Mouse (Mus musculus): ENCODE data around the gene Mlycd. TPM values are rescaled to one million over a fixed set of nuclear protein-coding genes. Genes with fewer than 3 reads are reported as not detected.

Mlycd gene
- total RNA-seq, 4 experiments from 2014 or later = 46.6 to 60.5 (median 54.6) TPM

DNA sequence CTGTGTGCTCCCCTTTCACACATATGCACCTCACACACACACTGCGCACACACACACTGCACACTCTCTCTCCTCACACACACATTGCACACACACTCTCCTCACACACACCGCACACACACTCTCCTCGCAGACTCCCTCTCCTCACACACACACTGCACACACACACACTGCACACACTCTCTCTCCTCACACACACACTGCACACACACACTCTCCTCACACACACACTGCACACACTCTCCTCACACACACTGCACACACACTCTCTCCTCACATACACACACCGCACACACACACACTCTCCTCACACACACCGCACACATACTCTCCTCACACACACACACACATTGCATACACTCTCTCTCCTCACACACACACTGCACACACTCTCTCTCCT, 10.0 kb downstream of the Mlycd start:
- no peak for DNase-seq

DNA sequence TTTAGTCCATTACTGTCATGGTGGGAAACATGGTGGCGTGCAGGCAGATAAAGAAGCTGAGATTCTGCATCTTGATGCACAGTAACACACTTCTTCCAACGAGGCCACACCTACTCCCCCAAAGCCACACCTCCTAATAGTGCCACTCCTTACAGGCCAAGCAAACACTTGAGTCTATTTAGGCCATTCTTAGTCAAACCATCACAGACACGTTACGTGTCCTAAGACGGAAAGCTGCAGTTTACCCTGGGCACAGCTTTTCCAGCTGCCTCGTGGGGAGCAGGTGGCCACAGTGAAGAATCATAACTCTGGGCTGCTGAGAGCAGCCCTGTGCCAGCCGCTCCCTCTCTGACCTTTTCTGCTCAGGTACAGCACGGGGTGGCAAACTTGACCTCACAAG, 13.6 kb downstream of the Mlycd start:
- DNase-seq = no peak

DNA sequence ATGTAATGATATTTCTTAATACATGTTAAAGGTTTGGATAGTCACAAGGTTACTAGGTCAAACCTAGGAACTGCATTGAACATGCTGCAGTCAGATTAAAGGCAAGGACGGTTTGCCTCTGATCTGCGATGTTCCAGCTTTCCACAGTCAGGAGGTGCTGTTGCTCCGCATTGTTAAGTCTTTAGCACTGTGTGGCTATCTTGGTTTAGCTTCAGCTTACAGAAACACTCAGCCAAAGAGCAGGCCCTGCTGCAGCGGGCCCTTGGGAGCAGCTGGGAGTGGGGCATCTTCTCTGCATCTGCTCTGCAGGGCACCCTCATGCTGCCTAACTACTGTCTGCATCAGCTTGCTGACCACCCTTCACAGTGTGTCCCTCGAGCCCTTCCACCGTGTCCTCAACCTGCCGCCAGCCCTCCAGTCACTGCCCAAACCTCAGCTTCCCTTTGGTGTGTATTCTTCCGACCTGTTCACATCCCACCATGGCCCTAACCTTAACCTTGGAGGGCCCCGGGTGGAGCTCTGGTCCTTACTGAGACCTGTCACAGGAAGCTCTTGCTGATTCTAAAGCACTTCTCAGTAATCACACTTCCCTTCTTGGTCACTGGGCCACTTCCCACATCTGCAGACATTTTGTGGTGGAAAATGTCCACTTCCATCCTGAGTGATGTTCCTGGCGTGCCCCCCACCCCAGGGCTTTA, 17.5 kb downstream of the Mlycd start:
- DNase-seq = no peak

DNA sequence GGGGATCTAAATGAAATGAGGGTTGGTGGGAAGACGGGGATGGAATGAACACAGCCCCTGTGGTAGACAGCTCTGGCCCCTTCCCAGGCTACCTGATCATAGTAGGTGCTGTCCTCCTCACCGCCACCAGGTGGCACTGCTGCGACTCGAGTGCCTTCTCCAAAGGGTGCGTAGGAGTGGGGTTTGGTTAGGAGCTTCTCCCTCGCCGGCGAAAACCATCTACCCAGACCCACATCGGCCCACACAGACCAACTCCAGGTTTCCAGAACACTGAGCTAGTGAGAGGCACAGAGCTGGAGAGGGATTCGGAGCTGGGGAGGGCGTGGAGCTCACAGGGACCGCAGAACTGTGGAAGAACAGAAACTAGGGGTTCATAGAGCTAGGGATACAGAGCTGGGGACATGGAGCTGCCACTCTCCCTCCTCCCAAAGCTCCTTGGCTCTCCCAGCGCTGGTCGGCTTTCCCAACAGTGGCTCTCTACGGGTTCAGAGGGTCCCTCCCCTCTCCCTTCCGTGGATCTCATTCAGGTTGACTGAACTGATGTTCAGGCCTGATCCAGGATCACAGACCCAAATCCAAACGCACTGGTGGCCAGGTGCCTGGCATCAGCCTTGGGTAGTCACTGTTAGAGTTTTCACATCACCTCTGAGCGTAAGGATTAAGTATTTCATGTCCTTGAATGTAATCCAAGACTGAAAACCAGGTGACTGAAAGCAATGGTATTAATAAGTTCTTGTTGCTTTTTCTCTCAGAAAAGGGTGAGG, 18.2 kb downstream of the Mlycd start:
- peak; percentile 66 for DNase-seq

DNA sequence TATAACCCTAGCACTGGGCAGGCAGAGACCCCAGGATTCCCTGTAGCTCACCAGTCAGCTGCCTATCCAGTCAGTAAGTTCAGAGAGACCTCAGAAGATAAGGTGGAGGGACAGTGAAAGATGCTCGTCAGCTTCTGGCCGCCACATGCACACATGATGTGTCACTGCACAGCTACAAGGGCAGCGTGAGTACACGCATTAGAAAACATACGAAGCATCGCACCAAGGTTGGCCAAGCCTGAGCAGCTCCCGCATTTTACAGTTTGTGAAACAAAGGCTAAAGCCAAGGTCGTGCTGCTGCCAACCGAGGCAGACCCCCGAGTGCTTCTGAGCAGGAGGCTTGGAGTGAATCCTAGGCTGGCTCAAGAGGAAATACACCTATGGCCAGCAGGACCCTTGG, 18.9 kb downstream of the Mlycd start:
- DNase-seq = no peak

DNA sequence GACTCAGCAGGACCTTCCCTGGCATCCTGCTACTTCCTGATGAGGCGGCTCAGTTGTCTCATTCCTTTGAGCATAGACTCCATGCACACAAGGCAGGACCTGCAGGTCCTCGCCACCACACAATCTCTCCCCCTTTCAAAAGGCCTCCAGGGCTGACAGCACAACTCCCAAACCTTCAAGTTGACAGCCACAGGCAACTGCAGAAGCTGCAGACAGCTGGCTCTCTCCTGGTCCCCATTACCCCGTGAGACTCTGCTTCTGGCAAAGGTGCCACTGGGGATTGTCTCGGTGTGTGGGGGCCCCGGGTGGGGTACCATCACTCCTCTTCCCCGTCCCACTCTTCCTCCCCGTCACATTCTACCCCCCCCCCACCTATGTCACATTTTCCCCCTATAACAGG, 25.6 kb downstream of the Mlycd start:
- no peak for DNase-seq

DNA sequence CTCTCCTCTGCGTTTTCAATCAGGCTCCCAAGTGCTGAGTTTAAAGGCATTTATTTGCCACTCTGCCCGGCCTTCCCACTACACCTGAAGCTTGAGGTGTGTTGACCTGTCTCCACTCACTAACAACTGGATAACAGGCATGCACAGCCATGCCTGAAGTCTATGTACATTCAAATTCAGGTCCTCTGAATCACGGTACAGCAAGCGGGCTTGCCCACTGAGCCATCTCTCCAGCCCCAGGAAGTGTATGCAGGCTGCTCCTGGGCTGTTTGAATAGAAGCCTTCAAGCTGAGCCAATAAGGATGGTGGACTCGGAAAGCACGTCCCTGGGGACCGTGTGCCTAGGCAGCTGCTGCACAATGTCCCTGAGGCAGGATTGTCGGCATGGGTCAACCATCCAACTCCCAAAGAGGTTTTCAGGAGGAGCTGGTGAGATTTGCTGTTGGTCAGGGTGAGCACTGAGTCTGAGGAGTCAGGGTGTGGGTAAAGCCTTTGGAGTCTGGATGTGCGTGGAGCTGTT, 27.0 kb downstream of the Mlycd start:
- DNase-seq = no peak

DNA sequence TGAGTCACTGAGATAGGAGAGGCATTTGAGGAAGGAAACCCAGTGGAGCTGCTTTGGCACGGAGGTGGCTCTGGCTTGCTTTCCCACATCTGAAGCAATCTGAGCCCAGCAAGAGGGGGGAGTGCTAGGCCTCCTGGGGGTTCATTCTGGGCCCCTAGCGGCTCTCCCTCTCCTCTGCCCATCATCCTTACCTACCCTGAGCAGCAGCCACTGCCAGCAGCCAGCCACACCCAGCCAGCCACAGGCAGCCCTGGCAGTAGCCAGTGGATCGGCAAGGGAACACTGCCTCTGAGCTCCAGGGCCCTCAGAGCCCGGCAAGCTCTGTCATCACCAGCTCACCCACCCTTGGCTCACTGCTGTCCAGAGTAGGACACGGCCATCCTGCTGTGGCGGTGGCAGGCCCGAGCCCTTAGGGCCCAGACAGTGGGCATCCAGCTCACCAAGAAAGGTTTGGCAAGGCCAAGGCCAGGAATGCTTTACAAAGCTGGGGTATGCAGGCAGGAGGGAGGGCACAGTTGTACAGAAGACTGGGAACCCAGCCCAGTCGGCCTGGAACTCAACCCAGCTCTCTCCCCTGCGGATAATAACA, 27.5 kb downstream of the Mlycd start:
- no peak for DNase-seq

DNA sequence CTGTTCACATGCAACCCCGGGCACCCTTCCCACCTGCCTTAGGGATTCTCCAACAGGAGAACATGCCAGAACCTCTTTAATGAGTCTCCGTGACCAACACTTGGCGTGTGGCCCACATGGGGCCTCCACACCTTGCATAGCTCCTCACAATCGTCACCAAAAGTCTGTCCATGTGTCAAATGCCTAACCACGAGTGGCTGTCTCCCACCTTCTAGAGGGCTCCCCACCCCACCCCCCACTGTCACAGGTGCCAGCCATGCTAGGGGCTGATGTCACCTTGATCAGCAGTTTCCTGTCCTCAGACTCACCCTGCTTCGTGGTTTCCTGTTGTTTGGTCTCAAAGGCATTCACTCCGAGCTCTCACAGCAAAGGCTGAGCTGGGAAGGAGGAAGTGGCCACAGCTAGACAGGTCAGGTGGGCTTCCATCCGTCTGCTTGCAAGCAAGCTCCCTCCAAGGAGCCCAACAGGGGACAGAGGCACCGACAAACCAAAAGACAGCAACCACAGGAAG, 29.0 kb downstream of the Mlycd start:
- peak; percentile 69 for DNase-seq

DNA sequence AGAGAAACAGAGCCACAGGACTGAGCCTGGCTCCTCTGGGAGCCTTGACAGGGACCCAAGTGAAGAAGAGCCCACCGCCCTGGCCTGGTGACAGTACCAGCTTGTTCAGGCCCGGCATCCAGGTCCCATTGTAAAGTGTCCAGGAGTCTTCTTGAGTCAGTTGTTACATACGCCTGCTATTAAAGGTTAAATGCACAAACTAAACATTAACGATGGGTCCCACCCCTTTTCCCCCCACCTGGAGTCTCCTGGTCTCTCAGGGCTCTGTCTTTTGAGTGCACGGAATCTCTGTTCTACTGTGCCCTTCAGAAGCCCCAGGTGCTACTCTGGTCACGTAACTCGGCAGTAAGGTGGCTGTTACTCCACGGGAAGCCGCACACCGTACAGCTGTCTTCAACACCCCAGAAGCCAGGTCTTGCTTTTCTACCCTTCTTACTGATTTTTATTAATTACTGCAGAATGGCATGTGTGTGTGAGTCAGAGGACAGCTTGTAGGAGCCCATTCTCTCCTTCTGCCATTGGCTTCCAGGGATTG, 29.6 kb downstream of the Mlycd start:
- no peak for DNase-seq

DNA sequence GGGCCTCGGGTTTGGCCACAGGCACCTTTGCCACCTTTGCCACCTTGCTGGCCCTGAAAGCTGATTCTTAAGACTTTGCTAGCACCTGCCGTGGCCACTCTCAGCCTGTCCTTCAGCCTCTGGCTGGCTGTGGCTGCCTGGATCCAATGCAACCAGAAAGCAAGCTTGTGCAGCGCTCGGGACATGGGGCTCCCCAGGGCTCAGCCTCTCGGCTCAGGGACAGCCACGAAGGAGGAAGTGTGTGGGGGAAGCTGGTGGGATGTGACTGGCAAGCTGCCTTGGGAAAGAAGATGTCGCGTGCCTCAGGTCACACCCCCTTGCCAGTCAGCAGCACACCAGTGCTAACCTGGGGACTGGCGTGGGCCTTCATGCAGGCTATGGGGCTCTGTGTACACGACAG, 30.1 kb downstream of the Mlycd start:
- no peak for DNase-seq

DNA sequence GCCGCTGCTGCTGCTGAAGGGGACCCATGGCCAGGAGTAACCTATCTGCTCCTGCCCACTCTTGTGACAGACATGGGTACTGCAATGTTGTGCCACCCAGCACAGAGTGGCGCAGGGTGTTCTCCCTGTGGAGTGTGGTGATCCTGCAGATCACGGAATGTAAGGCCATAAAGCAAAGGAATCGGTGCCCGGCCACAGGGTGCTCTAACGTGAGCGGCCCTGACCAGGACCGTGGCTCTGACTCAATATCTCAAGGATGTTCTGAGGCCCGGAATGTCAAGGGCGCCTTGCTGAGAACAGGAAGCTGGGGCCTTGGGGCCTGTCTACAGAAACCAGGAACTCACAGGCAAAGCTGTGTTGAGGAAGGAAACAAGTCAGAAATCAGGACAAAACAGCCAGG, 30.9 kb downstream of the Mlycd start:
- DNase-seq = peak; percentile 94

DNA sequence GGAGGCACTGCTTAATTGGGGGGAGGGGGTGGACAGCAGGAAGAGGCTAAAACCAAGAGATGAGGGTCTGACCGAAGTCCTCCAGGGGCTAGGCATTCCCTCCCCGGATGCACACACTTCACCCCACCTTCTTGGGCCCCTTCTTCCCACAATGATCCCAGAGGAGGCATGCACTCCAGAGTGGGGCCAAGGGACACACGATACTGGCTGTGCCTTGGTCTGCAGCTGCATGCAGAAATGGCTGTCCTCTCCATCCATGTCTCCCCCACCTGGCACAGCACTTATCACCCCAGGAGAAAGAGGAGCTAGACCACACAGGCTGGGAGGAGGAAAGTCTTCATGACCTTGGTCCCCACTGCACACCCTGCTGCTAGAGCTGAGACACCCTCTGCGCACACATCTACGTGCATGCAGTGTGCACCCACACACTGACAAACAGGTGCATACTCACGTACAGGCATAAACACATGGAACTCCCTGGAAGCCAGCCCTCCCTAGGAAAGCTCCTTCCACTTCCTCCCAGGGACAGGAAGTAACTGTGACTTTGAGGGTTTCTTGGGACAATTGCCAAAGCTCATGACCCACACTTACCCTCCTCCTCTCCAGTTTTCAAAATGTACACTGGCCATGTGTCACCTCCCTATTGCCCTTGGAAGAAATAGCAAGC, 31.5 kb downstream of the Mlycd start:
- no peak for DNase-seq

DNA sequence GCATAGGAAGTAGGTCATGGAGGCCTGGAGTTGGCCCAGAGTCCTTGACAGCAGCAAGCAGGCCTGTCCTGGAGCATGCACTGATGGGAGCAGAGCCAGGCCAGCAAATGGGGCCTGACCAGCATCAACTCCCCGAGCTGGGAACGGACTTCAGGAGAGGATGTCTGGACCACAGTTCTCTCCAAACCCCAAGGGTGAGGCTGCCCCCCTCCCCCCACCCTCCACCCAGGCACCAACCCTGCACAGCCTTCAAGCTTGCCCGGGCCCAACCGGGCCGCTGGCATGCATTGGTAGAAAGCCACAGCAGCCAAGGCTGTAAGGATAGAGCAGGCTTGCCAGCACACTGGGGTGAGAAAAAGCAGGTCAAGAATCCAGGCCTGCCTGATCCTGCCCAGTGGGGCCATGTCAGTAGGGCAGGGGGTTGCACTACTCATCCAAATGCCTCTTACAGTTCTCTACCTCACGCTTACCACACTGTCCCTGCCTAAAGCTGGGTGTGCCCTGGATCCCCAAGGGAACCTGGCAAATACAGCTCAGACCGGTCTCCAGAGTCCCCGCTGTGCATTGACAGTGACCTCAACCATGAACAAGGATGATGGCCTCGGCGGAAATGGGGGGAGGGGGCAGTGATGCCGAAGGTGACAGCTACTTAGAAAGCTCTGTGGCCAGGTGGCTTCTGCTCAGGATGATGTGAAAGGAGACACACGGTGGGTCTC, 33.1 kb downstream of the Mlycd start:
- no peak for DNase-seq

DNA sequence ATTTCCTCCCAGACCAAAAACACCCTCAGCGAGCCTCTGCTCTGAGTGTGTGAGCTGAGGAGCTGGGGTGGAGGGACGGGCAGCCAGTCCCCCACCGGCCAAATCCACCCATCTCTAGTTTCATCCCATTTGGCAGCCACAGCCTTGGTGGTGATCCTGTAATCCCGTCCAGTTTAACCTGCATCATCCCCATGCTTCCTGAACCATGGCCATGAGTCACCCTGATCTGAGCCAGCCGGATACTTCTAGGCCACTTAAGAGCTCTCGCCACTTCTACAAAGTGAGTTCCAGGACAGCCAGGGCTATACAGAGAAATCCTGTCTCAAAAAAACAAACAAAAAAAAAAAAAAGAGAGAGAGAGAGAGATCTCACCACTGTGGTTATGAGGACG, 33.7 kb downstream of the Mlycd start:
- DNase-seq = no peak

DNA sequence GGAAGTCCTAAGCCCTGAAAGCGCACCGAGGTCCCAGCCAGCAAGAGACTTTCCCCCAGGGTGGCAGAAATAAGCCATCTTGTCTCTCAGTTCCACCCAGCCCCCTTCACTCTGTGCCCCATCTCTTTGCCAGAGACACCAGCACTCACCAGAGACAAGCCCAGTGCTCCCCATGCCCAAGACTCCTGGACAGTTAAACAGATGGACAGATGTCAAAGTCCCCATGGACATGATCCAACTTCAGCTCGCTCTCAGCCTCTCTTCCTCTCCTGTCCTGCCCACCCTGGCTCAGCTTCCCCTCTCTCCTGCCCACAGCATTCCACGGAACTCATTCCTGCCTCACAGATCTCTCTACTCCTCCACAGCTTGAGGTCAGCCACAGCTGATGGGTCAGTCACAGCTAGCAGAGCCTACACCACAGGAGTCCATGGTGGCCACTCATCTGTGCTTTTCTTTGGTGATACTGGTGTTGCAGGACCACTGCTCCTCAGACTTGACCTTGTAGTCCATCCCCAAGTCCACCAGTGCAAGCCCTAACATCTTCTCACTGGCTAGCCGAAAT, 34.2 kb downstream of the Mlycd start:
- no peak for DNase-seq

DNA sequence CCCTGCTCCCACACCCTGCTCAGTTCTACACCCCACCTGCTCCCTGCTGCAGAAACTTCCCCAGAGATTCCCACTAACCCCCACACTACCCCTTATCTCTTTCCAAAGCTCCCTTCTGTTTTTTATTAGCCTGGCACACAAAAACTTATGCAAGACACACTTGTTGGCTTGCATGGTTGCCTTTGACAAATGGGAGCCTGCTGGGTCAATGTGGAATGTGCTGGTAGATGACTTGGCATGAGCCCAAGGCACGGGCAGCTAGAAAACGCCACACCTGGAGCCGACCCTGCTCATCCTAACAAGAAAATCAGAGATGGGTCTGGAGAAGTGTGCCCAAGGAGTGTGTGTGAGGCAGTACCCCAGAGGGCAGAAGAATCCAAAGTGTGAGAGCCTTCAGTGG, 34.9 kb downstream of the Mlycd start:
- DNase-seq = no peak

DNA sequence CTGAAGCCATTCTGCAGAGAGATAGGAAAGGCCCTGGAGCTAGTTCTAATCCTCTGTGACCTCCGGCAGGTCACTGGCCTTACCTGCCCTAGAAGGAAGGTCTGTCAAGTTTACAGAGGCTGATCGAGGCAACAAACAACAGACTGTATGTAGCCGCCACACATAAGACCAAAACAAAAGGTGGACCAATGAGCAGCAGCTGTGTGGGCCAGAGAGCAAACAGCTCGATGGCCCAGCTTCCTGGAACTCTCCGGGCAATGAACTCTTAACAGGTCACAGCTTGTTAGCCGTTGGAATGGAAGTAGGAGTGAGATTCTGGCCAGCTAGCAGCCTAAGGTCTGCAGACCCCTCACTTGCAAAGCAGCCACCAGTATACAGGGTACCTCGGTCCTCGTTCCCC, 35.6 kb downstream of the Mlycd start:
- DNase-seq = no peak

DNA sequence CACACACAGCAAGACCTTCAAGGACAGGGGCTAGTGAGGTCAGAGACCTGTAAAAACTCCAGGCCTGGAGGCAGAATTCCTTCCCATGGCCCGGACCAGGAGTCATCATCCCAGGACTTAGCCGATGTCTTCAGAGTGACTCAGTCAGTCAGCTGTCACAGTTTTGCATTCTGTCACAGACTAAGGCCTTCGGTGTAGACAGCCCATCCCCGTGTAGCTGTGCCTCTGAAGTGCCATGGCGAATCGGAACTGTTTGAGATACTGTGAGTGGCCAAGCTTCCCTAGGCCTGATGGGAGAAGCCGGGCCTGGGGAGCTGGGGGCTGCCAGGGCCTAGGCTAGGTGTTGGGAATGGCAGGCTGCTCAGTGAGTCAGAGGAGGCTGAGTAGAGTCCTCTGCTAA, 36.0 kb downstream of the Mlycd start:
- no peak for DNase-seq

DNA sequence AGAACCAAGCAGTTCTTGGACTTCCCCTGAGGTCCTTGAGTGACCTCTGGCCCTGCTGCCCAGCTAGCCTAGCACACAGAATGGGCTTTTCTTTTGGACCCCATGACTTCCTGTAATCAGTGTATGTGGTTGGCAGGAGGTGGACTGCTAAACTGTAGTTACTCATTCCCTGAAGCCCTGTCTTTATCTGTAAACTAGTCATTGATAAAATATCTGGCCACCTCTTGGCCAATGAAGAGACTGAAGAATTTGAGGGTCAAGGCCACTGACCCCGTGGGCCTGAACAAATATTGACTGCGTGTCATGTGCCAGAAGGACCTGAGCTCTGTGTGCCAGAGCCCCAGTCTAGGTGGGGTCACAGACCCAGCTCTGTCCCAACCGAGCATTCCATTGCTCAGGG, 37.7 kb downstream of the Mlycd start:
- DNase-seq = no peak

DNA sequence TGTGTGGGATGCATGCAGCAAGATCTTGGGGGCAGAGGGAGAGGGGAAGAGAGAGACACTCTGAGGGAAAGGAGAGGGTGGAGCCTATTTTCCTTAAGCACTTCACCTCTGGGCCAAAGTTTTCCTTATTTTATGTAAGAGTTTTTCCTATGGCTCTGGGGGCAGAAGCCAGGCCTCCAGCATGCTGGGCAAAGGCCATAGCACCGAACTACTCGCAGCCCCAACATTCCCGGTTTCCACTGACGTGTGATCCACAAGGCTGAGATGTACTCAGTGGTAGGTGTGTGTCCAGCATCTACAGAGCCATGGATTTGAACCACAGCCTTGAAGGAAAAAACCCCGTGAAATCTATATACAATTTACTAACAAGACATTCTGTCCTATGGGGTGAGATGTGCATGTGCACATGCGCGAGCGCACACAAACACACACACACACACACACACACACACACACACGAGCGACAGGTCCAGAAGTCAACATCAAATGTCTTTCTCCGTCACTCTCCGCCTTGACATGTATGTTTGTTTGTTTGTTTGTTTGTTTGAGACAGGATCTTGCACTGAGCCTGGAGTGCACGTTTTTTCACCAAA, 39.0 kb downstream of the Mlycd start, which contains the start of gene Osgin1:
Gene Osgin1, plus strand, starts transcription at position 543 of the 593 bp plus-strand sequence.
- DNase-seq = no peak

All from adrenal gland, adult 8-10 months (tissue).